8 mouse cellular contexts compared by ENCODE assay signal in the genomic region with DNA sequence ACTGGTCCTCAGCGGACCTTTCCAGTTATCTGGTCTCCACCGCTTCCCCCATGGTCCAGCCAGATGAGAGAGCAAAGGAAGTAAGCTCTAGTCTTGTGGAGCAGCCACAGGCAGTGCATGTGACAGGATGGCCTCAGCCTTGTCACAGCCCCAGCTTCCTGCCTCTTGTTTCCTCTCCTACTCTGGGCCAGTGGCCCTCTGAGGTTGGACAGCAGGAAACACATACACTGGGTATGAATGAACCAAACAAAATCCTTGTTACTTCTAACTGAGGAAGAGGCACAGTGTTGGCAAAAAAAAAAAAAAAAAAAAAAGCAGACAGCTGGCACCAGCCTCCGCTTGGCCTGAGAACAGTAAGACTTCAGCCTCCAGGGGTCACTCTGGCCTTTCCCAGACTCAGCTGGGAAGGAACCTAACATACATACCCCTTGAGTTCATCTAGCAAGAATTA. TPM values are rescaled to one million over a fixed set of nuclear protein-coding genes. Genes with fewer than 3 reads are reported as not detected.
DNase-seq lines count a peak whose midpoint lies in the region; ATAC-seq and TF ChIP-seq lines count a peak whose summit lies in the region.

No protein-coding gene starts in this region.

- 0 out of 2 replicates have a peak overlapping the region, but pooled peaks have one; percentile 27 for H3K27ac ChIP-seq in embryonic facial prominence, embryonic 10.5 days (replicated peaks)
- no peak overlapping the region for H3K27ac ChIP-seq in limb, embryonic 14.5 days (replicated peaks; ENCODE audit: low read depth, low read length)
- H3K27ac ChIP-seq in midbrain, embryonic 16.5 days (ENCODE audit: low read length): peak overlapping the region; percentile 41; the same call in 1 of the 2 replicates

- no peaks in the 10 kb centered on the region for H3K27me3 ChIP-seq in embryonic facial prominence, embryonic 10.5 days (replicated peaks; ENCODE audit: low read depth, poor library complexity, severe bottlenecking)
- no peaks in the 10 kb centered on the region for H3K27me3 ChIP-seq in limb, embryonic 14.5 days (ENCODE audit: control insufficient read depth, insufficient read depth, low read length)
- no peaks in the 10 kb centered on the region for H3K27me3 ChIP-seq in midbrain, embryonic 16.5 days (ENCODE audit: control insufficient read depth, insufficient read depth, low read depth, low read length)

- peaks cover 45% of the 10 kb centered on the region for H3K4me1 ChIP-seq in embryonic facial prominence, embryonic 10.5 days
- no peaks in the 10 kb centered on the region for H3K4me1 ChIP-seq in limb, embryonic 14.5 days (ENCODE audit: control insufficient read depth, insufficient read depth, low read length)
- no peaks in the 10 kb centered on the region for H3K4me1 ChIP-seq in midbrain, embryonic 16.5 days (ENCODE audit: control insufficient read depth, insufficient read depth, low read length)

- H3K9ac ChIP-seq in limb, embryonic 14.5 days (ENCODE audit: low read depth, low read length, severe bottlenecking): no peak overlapping the region
- no peak overlapping the region for H3K9ac ChIP-seq in midbrain, embryonic 16.5 days (ENCODE audit: low read depth, low read length)

- no peaks in the 10 kb centered on the region for H3K9me3 ChIP-seq in embryonic facial prominence, embryonic 10.5 days
- no peaks in the 10 kb centered on the region for H3K9me3 ChIP-seq in limb, embryonic 14.5 days (ENCODE audit: control insufficient read depth, low read length)
- H3K9me3 ChIP-seq in midbrain, embryonic 16.5 days (replicated peaks; ENCODE audit: control insufficient read depth, low read length, poor library complexity, severe bottlenecking): no peaks in the 10 kb centered on the region

- no peak for ATAC-seq in limb, embryonic 14.5 days (ENCODE audit: low FRiP score, low read depth)
- no peak for ATAC-seq in midbrain, embryonic 16.5 days

- H3K36me3 ChIP-seq in embryonic facial prominence, embryonic 10.5 days (replicated peaks): peaks cover 73% of the 10 kb centered on the region
- peaks cover 21% of the 10 kb centered on the region for H3K36me3 ChIP-seq in limb, embryonic 14.5 days (ENCODE audit: control insufficient read depth, insufficient read depth, low read length)
- H3K36me3 ChIP-seq in midbrain, embryonic 16.5 days (ENCODE audit: control insufficient read depth, insufficient read depth, low read length): peaks cover 8% of the 10 kb centered on the region; the same call in 1 of the 2 replicates

- 65% methylated on average over 3 of the region's 3 CpGs for WGBS in embryonic facial prominence, embryonic 10.5 days
- 76% methylated on average over 3 of the region's 3 CpGs for WGBS in limb, embryonic 14.5 days
- WGBS in midbrain, embryonic 16.5 days: 72% methylated on average over 3 of the region's 3 CpGs

- TF ChIP-seq POLR2A in limb, embryonic 14.5 days (IDR thresholded peaks at IDR 0.05; ENCODE audit: borderline replicate concordance, extremely low read depth, insufficient read depth, insufficient read length): no peak

- intact Hi-C loops in heart, postnatal 36 days (cut with DNase I): loop anchor here (2.0 kb wide), 1 partner anchor 42 kb away; no protein-coding TSS in a partner anchor

- no peak overlapping the region for H3K4me2 ChIP-seq in limb, embryonic 14.5 days (replicated peaks; ENCODE audit: low read depth, low read length, severe bottlenecking)
- no peak overlapping the region for H3K4me2 ChIP-seq in midbrain, embryonic 16.5 days (ENCODE audit: low read length)

- DNase-seq in cerebellum, postnatal 10 days: peak; percentile 46 to 49
- no peak for DNase-seq in cerebellum, adult 9-10 months
- peak; percentile 99 for DNase-seq in 416B (ENCODE audit: low read depth)
- no peak for DNase-seq in embryonic facial prominence, embryonic 10.5 days (ENCODE audit: low spot score)
- peak; percentile 64 to 70 for DNase-seq in heart, postnatal 36 days
- DNase-seq in limb, embryonic 14.5 days (ENCODE audit: low spot score): peak; percentile 44
- no peak for DNase-seq in cerebellum, adult 9-11 months

- no peak overlapping the region for H3K4me3 ChIP-seq in embryonic facial prominence, embryonic 10.5 days
- no peak overlapping the region for H3K4me3 ChIP-seq in limb, embryonic 14.5 days (replicated peaks; ENCODE audit: low read length)
- H3K4me3 ChIP-seq in midbrain, embryonic 16.5 days (ENCODE audit: low read depth, low read length): no peak overlapping the region

RNA-seq across cellular contexts. Expression of gene Slc38a10, which starts 8.5 kb away (rescaled TPM):
- polyA plus RNA-seq in embryonic facial prominence, embryonic 10.5 days (2016; fragmentation: Nextera tagmentation; extraction: Ambion mirVana): 99.0 and 103 TPM in 2 replicates
- total RNA-seq in heart, postnatal 36 days (2021): 10 to 100 TPM; 79.8 to 81.1 TPM
- 92.3 and 134 TPM in 2 replicates for polyA plus RNA-seq in limb, embryonic 14.5 days (2012; rRNA removed)
- polyA plus RNA-seq in limb, embryonic 14.5 days (2014; fragmentation: Nextera tagmentation; extraction: Ambion mirVana): 71.9 and 76.1 TPM in 2 replicates
- 118 TPM in 2 replicates for polyA plus RNA-seq in midbrain, embryonic 16.5 days (2015; fragmentation: Nextera tagmentation; extraction: Ambion mirVana)

RNA-seq across cellular contexts. Expression of gene Ndufaf8, which starts 43.9 kb away (rescaled TPM):
- polyA plus RNA-seq in embryonic facial prominence, embryonic 10.5 days (2016; fragmentation: Nextera tagmentation; extraction: Ambion mirVana): 82.0 and 87.7 TPM in 2 replicates
- total RNA-seq in heart, postnatal 36 days (2021): 10 to 100 TPM; 64.5 to 67.7 TPM
- polyA plus RNA-seq in limb, embryonic 14.5 days (2012; rRNA removed): 33.9 and 40.0 TPM in 2 replicates
- 81.2 and 85.2 TPM in 2 replicates for polyA plus RNA-seq in limb, embryonic 14.5 days (2014; fragmentation: Nextera tagmentation; extraction: Ambion mirVana)
- 41.4 and 46.8 TPM in 2 replicates for polyA plus RNA-seq in midbrain, embryonic 16.5 days (2015; fragmentation: Nextera tagmentation; extraction: Ambion mirVana)

RNA-seq across cellular contexts. Expression of gene Tepsin, which starts 44.1 kb away (rescaled TPM):
- polyA plus RNA-seq in embryonic facial prominence, embryonic 10.5 days (2016; fragmentation: Nextera tagmentation; extraction: Ambion mirVana): 20.2 and 21.4 TPM in 2 replicates
- total RNA-seq in heart, postnatal 36 days (2021): 1 to 10 TPM; 7.0 to 7.4 TPM
- polyA plus RNA-seq in limb, embryonic 14.5 days (2012; rRNA removed): 50.4 and 61.9 TPM in 2 replicates
- 14.8 and 17.1 TPM in 2 replicates for polyA plus RNA-seq in limb, embryonic 14.5 days (2014; fragmentation: Nextera tagmentation; extraction: Ambion mirVana)
- polyA plus RNA-seq in midbrain, embryonic 16.5 days (2015; fragmentation: Nextera tagmentation; extraction: Ambion mirVana): 20.7 and 21.3 TPM in 2 replicates

RNA-seq across cellular contexts. Expression of gene Cep131, which starts 56.0 kb away (rescaled TPM):
- 43.0 and 46.9 TPM in 2 replicates for polyA plus RNA-seq in embryonic facial prominence, embryonic 10.5 days (2016; fragmentation: Nextera tagmentation; extraction: Ambion mirVana)
- 10 to 100 TPM in 1 of 2 experiments, 1 to 10 TPM in 1; 9.6 to 11.5 TPM for total RNA-seq in heart, postnatal 36 days (2021)
- polyA plus RNA-seq in limb, embryonic 14.5 days (2012; rRNA removed): 26.6 and 31.7 TPM in 2 replicates
- polyA plus RNA-seq in limb, embryonic 14.5 days (2014; fragmentation: Nextera tagmentation; extraction: Ambion mirVana): 23.3 and 23.8 TPM in 2 replicates
- polyA plus RNA-seq in midbrain, embryonic 16.5 days (2015; fragmentation: Nextera tagmentation; extraction: Ambion mirVana): 29.5 and 30.4 TPM in 2 replicates

Comparison
In these comparisons a context has a peak if more than half of its experiments do, and no peak if none do; other contexts are left out.
1. DNase-seq: peak in cerebellum, postnatal 10 days (2 of 2), 416B (single experiment), heart, postnatal 36 days (2 of 2) and limb, embryonic 14.5 days (single experiment); none in cerebellum, adult 9-10 months (single experiment), embryonic facial prominence, embryonic 10.5 days (single experiment) and cerebellum, adult 9-11 months (single experiment).